Mouse (Mus musculus): Measurements from ENCODE around the gene Aptx. TPM values are rescaled to one million over a fixed set of nuclear protein-coding genes. Genes with fewer than 3 reads are reported as not detected.
A peak's percentile ranks its signal among the peaks of the same experiment; 100 is the strongest.

Aptx gene
- polyA plus RNA-seq, 1 experiment: 27.8 TPM

- no peak for TF ChIP-seq POLR2A (IDR thresholded peaks at IDR 0.05; ENCODE audit: extremely low read depth, insufficient read depth, low read length)
- TF ChIP-seq CTCF (IDR thresholded peaks at IDR 0.05; ENCODE audit: extremely low read depth, insufficient read depth, low read length): peak; percentile 47
- H3K4me1 ChIP-seq (ENCODE audit: control insufficient read depth, insufficient read depth, low read length): no peaks in the 10 kb centered on the region; the same call in 1 of the 2 replicates
These were observed 25.9 kb downstream of the Aptx start for GRCm38 (mm10) chr4:40677132-40677531.

DNA sequence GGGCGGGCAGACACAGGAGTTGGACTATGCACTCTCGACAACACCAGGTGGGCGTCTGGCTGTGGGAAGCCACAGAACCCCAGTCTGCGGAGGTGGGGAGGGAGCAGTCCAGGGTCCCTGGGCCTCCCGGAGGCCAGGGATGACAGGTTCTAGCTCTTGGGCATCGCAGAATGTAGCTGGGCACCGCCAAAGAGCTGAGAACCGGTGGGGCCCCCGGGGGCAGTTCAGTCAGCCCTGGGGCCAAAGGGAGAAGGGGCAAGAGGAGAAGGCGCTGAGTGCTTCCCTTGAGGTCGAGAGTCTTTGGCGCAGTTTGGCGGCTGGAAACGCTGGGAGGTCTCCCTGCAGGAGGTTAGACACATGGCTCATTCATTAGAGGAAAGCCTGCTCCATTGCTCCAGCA, 26.7 kb downstream of the Aptx start:
- no peaks in the 10 kb centered on the region for H3K4me1 ChIP-seq (ENCODE audit: control insufficient read depth, insufficient read depth, low read length)
- no peak overlapping the region for H3K4me3 ChIP-seq (ENCODE audit: insufficient read depth, low read length)
- no peak overlapping the region for H3K27ac ChIP-seq (ENCODE audit: insufficient read depth, low read length)
- TF ChIP-seq POLR2A (IDR thresholded peaks at IDR 0.05; ENCODE audit: extremely low read depth, insufficient read depth, low read length): no peak
- TF ChIP-seq CTCF (IDR thresholded peaks at IDR 0.05; ENCODE audit: extremely low read depth, insufficient read depth, low read length): no peak

More at GRCm38 (mm10) chr4:40677132-40677531, 25.9 kb downstream of the Aptx start:
- H3K4me3 ChIP-seq (ENCODE audit: insufficient read depth, low read length): no peak overlapping the region
- H3K27ac ChIP-seq (ENCODE audit: insufficient read depth, low read length): no peak overlapping the region

- no peak overlapping the region for H3K27ac ChIP-seq (ENCODE audit: insufficient read depth, low read length)
- H3K4me3 ChIP-seq (ENCODE audit: insufficient read depth, low read length): no peak overlapping the region
- no peaks in the 10 kb centered on the region for H3K4me1 ChIP-seq (ENCODE audit: control insufficient read depth, insufficient read depth, low read length)
- TF ChIP-seq POLR2A (IDR thresholded peaks at IDR 0.05; ENCODE audit: extremely low read depth, insufficient read depth, low read length): no peak
- TF ChIP-seq CTCF (IDR thresholded peaks at IDR 0.05; ENCODE audit: extremely low read depth, insufficient read depth, low read length): no peak
These were observed 29.5 kb downstream of the Aptx start for GRCm38 (mm10) chr4:40673526-40673925.

DNA sequence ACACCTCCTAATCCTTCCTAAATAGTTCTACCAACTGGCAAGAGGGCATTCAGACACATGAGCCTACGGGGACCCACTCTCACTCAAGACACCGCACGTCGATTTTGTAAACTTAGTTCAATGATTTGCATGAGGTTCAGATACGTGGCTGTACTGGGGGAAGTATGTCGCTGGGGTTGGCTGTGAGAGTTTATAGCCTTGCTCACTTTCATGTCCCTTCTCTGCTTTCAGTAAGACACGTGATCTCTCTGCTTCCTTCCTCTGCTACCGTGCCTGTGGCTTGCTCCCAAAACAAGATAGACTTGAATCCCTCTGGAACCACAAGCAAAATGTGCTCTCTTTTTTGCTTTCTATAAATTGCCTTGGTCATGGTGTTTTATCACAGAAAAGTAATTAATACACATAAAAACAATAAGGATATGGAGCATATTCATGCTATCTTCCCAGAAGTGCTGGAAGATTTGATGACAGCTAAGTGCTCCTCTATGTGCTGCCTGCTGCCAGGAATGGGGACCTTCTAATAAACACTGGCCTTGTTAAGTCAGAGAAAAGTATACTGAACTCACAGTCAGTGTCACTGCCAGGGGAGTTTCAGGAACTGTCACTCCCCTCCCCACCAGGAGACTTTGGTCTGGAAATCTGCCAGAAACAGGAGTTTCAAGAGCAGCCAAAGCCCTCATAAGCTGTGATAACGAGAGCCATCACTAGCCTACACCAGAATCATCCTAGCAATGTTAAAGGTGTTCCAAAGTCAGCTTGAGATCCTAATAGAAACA, 36.6 kb downstream of the Aptx start:
- Histone ChIP-seq H3K4me1 (ENCODE audit: control insufficient read depth, insufficient read depth, low read length) (no peaks in the 10 kb centered on the region), H3K4me3 (ENCODE audit: insufficient read depth, low read length) (no peak overlapping the region), H3K27ac (ENCODE audit: insufficient read depth, low read length) (no peak overlapping the region)
- TF ChIP-seq CTCF (IDR thresholded peaks at IDR 0.05; ENCODE audit: extremely low read depth, insufficient read depth, low read length) (no peak), POLR2A (IDR thresholded peaks at IDR 0.05; ENCODE audit: extremely low read depth, insufficient read depth, low read length) (no peak)

GRCm38 (mm10) chr4:40651055-40651454, 51.9 kb downstream of the Aptx start:
- no peak for TF ChIP-seq CTCF (IDR thresholded peaks at IDR 0.05; ENCODE audit: extremely low read depth, insufficient read depth, low read length)
- no peak for TF ChIP-seq POLR2A (IDR thresholded peaks at IDR 0.05; ENCODE audit: extremely low read depth, insufficient read depth, low read length)
- no peaks in the 10 kb centered on the region for H3K4me1 ChIP-seq (ENCODE audit: control insufficient read depth, insufficient read depth, low read length)
- no peak overlapping the region for H3K27ac ChIP-seq (ENCODE audit: insufficient read depth, low read length)
- H3K4me3 ChIP-seq (ENCODE audit: insufficient read depth, low read length): no peak overlapping the region

DNA sequence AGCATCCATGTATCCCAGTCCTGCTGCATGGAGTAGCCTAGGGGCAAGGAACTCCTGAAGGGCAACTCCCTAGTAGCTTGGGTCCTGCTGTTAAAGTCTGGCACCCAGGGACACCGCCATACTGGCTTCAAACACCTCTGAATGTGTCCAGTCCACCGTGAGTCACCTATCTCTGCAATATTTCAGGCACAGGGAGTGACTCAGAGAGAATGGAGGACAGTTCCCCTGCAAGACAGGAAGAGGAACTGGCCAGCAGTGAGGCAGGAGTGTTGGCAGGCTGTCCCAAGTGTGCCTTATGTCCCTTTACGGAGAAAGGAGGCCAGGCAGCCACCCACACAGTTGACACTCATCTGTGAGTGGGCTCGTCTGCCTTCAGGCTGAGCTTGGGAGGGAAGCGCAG, 53.9 kb downstream of the Aptx start:
- no peak for TF ChIP-seq POLR2A (IDR thresholded peaks at IDR 0.05; ENCODE audit: extremely low read depth, insufficient read depth, low read length)
- TF ChIP-seq CTCF (IDR thresholded peaks at IDR 0.05; ENCODE audit: extremely low read depth, insufficient read depth, low read length): no peak
- no peak overlapping the region for H3K27ac ChIP-seq (ENCODE audit: insufficient read depth, low read length)
- no peaks in the 10 kb centered on the region for H3K4me1 ChIP-seq (ENCODE audit: control insufficient read depth, insufficient read depth, low read length)
- H3K4me3 ChIP-seq (ENCODE audit: insufficient read depth, low read length): no peak overlapping the region

DNA sequence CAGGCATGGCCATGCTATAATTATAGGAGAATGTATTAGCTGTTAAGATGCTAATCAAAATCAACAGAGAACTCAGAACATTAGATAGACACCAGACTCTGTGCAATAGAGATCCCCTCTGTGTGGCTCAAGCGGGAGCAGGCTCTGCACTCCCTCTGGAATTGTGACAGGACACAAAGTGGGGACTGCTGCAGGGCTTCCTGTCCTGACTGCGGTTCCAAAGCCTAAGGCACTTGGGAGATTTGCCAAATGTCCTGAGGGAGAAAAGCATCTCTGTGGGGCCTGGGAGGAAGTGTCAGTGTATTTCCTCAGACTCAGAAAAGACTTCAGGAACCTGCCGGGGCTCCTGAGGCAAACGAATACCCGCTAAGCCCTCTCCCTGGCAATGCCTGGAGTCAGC, 59.4 kb downstream of the Aptx start:
- no peaks in the 10 kb centered on the region for H3K4me1 ChIP-seq (ENCODE audit: control insufficient read depth, insufficient read depth, low read length)
- TF ChIP-seq POLR2A (IDR thresholded peaks at IDR 0.05; ENCODE audit: extremely low read depth, insufficient read depth, low read length) (no peak), CTCF (IDR thresholded peaks at IDR 0.05; ENCODE audit: extremely low read depth, insufficient read depth, low read length) (no peak)
- H3K27ac ChIP-seq (ENCODE audit: insufficient read depth, low read length): no peak overlapping the region
- no peak overlapping the region for H3K4me3 ChIP-seq (ENCODE audit: insufficient read depth, low read length)

- TF ChIP-seq CTCF (IDR thresholded peaks at IDR 0.05; ENCODE audit: extremely low read depth, insufficient read depth, low read length): 0 out of 2 replicates have a peak, but pooled peaks have one; percentile 19
- no peak for TF ChIP-seq POLR2A (IDR thresholded peaks at IDR 0.05; ENCODE audit: extremely low read depth, insufficient read depth, low read length)
- Histone ChIP-seq H3K27ac (ENCODE audit: insufficient read depth, low read length) (no peak overlapping the region), H3K4me3 (ENCODE audit: insufficient read depth, low read length) (no peak overlapping the region), H3K4me1 (ENCODE audit: control insufficient read depth, insufficient read depth, low read length) (no peaks in the 10 kb centered on the region)
These were observed 62.0 kb downstream of the Aptx start for GRCm38 (mm10) chr4:40640991-40641390.

Other genes starting within 250 kb of the Aptx start
- gene Tmem215, start 231.0 kb downstream of the Aptx start, polyA plus RNA-seq (2012; rRNA removed): 10.9 and 12.9 TPM in 2 replicates
- 98.3 and 98.7 TPM in 2 replicates for gene Dnaja1, start 19.0 kb upstream of the Aptx start, polyA plus RNA-seq (2012; rRNA removed)
- gene Smu1, start 54.7 kb upstream of the Aptx start, polyA plus RNA-seq (2012; rRNA removed): 47.0 and 49.8 TPM in 2 replicates
- gene B4galt1, start 150.8 kb upstream of the Aptx start, polyA plus RNA-seq (2012; rRNA removed): 4.2 and 4.3 TPM in 2 replicates
- gene Spink4, start 216.9 kb upstream of the Aptx start, polyA plus RNA-seq (2012; rRNA removed): 0.73 TPM in 1 of 2 replicates, not detected in the other
- gene Bag1, start 245.1 kb upstream of the Aptx start, polyA plus RNA-seq (2012; rRNA removed): 164 and 177 TPM in 2 replicates
- 102 and 106 TPM in 2 replicates for gene Chmp5, start 245.2 kb upstream of the Aptx start, polyA plus RNA-seq (2012; rRNA removed)

All from cortical plate, adult 2 months (tissue).